Mouse (Mus musculus) ES-E14 (cell line): Measurements from ENCODE around the gene Gdpd4. TPM values are rescaled to one million over a fixed set of nuclear protein-coding genes. Genes with fewer than 3 reads are reported as not detected.

Experiments used
- DNase-seq: peaks from one replicate; pipeline ENCODE4 v3.0.0-alpha.2; 2013; ENCODE audit warnings: low read depth, low spot score
- H3K27ac ChIP-seq: 2 replicates; pipeline ENCODE4 v1.5.1; 2012; ENCODE audit warnings: low read depth, mild to moderate bottlenecking, low read length, moderate library complexity, mixed read lengths; ENCODE audit not compliant: poor library complexity, insufficient read depth, severe bottlenecking
- H3K36me3 ChIP-seq: 2 replicates; pipeline ENCODE4 v1.6.1; 2012; ENCODE audit warnings: mild to moderate bottlenecking, low read length, moderate library complexity, mixed read lengths; ENCODE audit not compliant: control insufficient read depth, poor library complexity, insufficient read depth, severe bottlenecking
- H3K4me1 ChIP-seq, 2 experiments: fragments of 150-350 bp in 1 of 2; sonication (generic) in 1 of 2; 2 replicates each; pipeline ENCODE4 v1.6.1; 2012; ENCODE audit warnings: low read length in 2 of 2, mild to moderate bottlenecking in 1 of 2, mixed read lengths in 1 of 2; ENCODE audit not compliant: control insufficient read depth in 2 of 2, insufficient read depth in 2 of 2, poor library complexity in 1 of 2
- H3K4me3 ChIP-seq, 2 experiments: fragments of 150-350 bp in 1 of 2; sonication (generic) in 1 of 2; 2 replicates each; pipeline ENCODE4 v1.5.1; 2012; ENCODE audit warnings: low read length in 2 of 2, low read depth in 1 of 2, mild to moderate bottlenecking in 1 of 2, mixed read lengths in 1 of 2; ENCODE audit not compliant: insufficient read depth in 1 of 2, poor library complexity in 1 of 2, severe bottlenecking in 1 of 2
- H3K9ac ChIP-seq: 2 replicates; pipeline ENCODE4 v1.6.1; 2012; ENCODE audit warnings: low read depth, mild to moderate bottlenecking, low read length, mixed read lengths; ENCODE audit not compliant: poor library complexity, insufficient read depth, severe bottlenecking
- H3K9me3 ChIP-seq: fragments of 150-350 bp; sonication (generic); 2 replicates; pipeline ENCODE4 v1.6.1; 2012; ENCODE audit warnings: low read depth, mild to moderate bottlenecking, low read length; ENCODE audit not compliant: control insufficient read depth, insufficient read depth
- CHD2 ChIP-seq: IDR thresholded peaks from 2 replicates; pipeline ENCODE4 v1.6.1; 2014; ENCODE audit warnings: mild to moderate bottlenecking, low read depth, low read length, inconsistent platforms
- HCFC1 ChIP-seq: IDR thresholded peaks from 2 replicates; pipeline ENCODE4 v1.6.1; 2012; ENCODE audit warnings: low read length, inconsistent platforms, borderline replicate concordance; ENCODE audit not compliant: insufficient read depth
- MAFK ChIP-seq: IDR thresholded peaks from 2 replicates; pipeline ENCODE4 v1.6.1; 2014; ENCODE audit warnings: mild to moderate bottlenecking, low read depth, low read length, inconsistent platforms; ENCODE audit not compliant: insufficient read depth
- ZC3H11A ChIP-seq: IDR thresholded peaks from 2 replicates; pipeline ENCODE4 v1.6.1; 2012; ENCODE audit warnings: low read depth, mild to moderate bottlenecking, inconsistent platforms, low read length, borderline replicate concordance
- ZNF384 ChIP-seq: IDR thresholded peaks from 2 replicates; pipeline ENCODE4 v1.6.1; 2012; ENCODE audit warnings: low read depth, low read length, inconsistent platforms
- in situ Hi-C, 2 experiments: fragments of 600-800 bp; cut with MboI; formaldehyde crosslinking; loops; one replicate each; pipeline ENCODE4 v1.15.1; 2025; ENCODE audit warnings: low sequenced_read_pairs in 2 of 2, inconsistent platforms in 1 of 2; ENCODE audit not compliant: unreplicated experiment in 2 of 2
- total RNA-seq: library from RNA; depleted of rRNA; stranded (reverse); fragments of 300-350 nt; gene quantifications from 2 replicates; pipeline ENCODE4 v1.2.3, GENCODE M21; 2012; rRNA removed

Gene Gdpd4
- total RNA-seq, 1 experiment: not detected

GRCm38 (mm10) chr7:98086346-98086745 lies 166.6 kb downstream of the Gdpd4 start:
- Histone ChIP-seq H3K9me3 (no peaks in the 10 kb centered on the region), H3K9ac (no peak overlapping the region), H3K4me3 (no peak overlapping the region), H3K36me3 (no peaks in the 10 kb centered on the region), H3K4me1 (no peaks in the 10 kb centered on the region), H3K27ac (no peak overlapping the region)
- TF ChIP-seq ZC3H11A (no peak), ZNF384 (no peak), CHD2 (no peak), MAFK (no peak), HCFC1 (no peak)
- in situ Hi-C loops: no loop called here
- no peak for DNase-seq

GRCm38 (mm10) chr7:98095852-98096251 lies 176.1 kb downstream of the Gdpd4 start:
- no peaks in the 10 kb centered on the region for H3K4me1 ChIP-seq
- H3K27ac ChIP-seq: no peak overlapping the region
- no peak overlapping the region for H3K9ac ChIP-seq
- H3K4me3 ChIP-seq: no peak overlapping the region
- in situ Hi-C loops: no loop called here
- no peak for TF ChIP-seq ZNF384
- no peak for TF ChIP-seq MAFK
- TF ChIP-seq ZC3H11A: no peak
- no peak for TF ChIP-seq HCFC1
- TF ChIP-seq CHD2: no peak
- no peaks in the 10 kb centered on the region for H3K36me3 ChIP-seq
- 0 out of 2 replicates have a peak, but pooled peaks cover 2% of the 10 kb centered on the region for H3K9me3 ChIP-seq
- DNase-seq: no peak

- H3K9me3 ChIP-seq: 0 out of 2 replicates have a peak, but pooled peaks cover 2% of the 10 kb centered on the region
- no peak for TF ChIP-seq ZC3H11A
- no peak for TF ChIP-seq ZNF384
- TF ChIP-seq MAFK: no peak
- TF ChIP-seq HCFC1: no peak
- no peak for TF ChIP-seq CHD2
- H3K27ac ChIP-seq: no peak overlapping the region
- no peaks in the 10 kb centered on the region for H3K36me3 ChIP-seq
- no peak overlapping the region for H3K4me3 ChIP-seq
- no peak overlapping the region for H3K9ac ChIP-seq
- no peaks in the 10 kb centered on the region for H3K4me1 ChIP-seq
- in situ Hi-C loops: no loop called here
- DNase-seq: no peak
Measured at GRCm38 (mm10) chr7:98097557-98097956, 177.8 kb downstream of the Gdpd4 start.

Other genes with a start within 250 kb of the Gdpd4 start
- gene Clns1a, start 223.3 kb upstream of the Gdpd4 start, total RNA-seq: 173 and 191 TPM in 2 replicates
- 3.6 and 8.1 TPM in 2 replicates for gene Aqp11, start 181.7 kb upstream of the Gdpd4 start, total RNA-seq
- 16.5 and 19.1 TPM in 2 replicates for gene Pak1, start 131.4 kb upstream of the Gdpd4 start, total RNA-seq
- 1.8 and 2.1 TPM in 2 replicates for gene Myo7a, start 199.6 kb downstream of the Gdpd4 start, total RNA-seq
- 1.4 and 2.4 TPM in 2 replicates for gene Omp, start 225.5 kb downstream of the Gdpd4 start, total RNA-seq